Mouse (Mus musculus) liver, embryonic 16.5 days (tissue): ENCODE measurements around the gene Nnat. TPM values are rescaled to one million over a fixed set of nuclear protein-coding genes. Genes with fewer than 3 reads are reported as not detected.

Source experiments
- ATAC-seq: fragments of 200-750 bp; cut with Nextera tagmentation; 2 replicates; pipeline ENCODE4 v1.8.0; 2017; ENCODE audit warnings: low read depth, mild to moderate bottlenecking, moderate number of reproducible peaks, moderate library complexity
- H3K27ac ChIP-seq: fragments of 300-500 bp; sonication (generic); 2 replicates; pipeline ENCODE4 v1.5.1; 2014; ENCODE audit warnings: mild to moderate bottlenecking, low read length
- H3K27me3 ChIP-seq: fragments of 300-500 bp; sonication (generic); 2 replicates; pipeline ENCODE4 v1.6.1; 2014; ENCODE audit warnings: low read depth, low read length, mixed read lengths; ENCODE audit not compliant: control insufficient read depth, insufficient read depth
- H3K36me3 ChIP-seq: fragments of 300-500 bp; sonication (generic); 2 replicates; pipeline ENCODE4 v1.6.1; 2014; ENCODE audit warnings: mild to moderate bottlenecking; ENCODE audit not compliant: control insufficient read depth, insufficient read depth
- H3K4me1 ChIP-seq: fragments of 300-500 bp; sonication (generic); 2 replicates; pipeline ENCODE4 v1.6.1; 2014; ENCODE audit warnings: low read depth, low read length, mixed read lengths; ENCODE audit not compliant: control insufficient read depth
- H3K4me2 ChIP-seq: fragments of 300-500 bp; sonication (generic); 2 replicates; pipeline ENCODE4 v1.6.1; 2014; ENCODE audit warnings: low read depth, low read length, mixed read lengths
- H3K4me3 ChIP-seq: fragments of 300-500 bp; sonication (generic); 2 replicates; pipeline ENCODE4 v1.5.1; 2014; ENCODE audit warnings: low read depth, mild to moderate bottlenecking, low read length
- H3K9ac ChIP-seq: fragments of 300-500 bp; sonication (generic); 2 replicates; pipeline ENCODE4 v1.6.1; 2014; ENCODE audit warnings: low read depth, low read length
- H3K9me3 ChIP-seq: fragments of 300-500 bp; sonication (generic); replicated peaks from 2 replicates; pipeline ENCODE4 v1.6.1; 2016; ENCODE audit warnings: low read length; ENCODE audit not compliant: control insufficient read depth
- WGBS: fragments of 180-500 bp; shearing (Covaris S2); extraction: QIAGEN DNeasy Blood & Tissue Kit; methylation state at CpG from one replicate; pipeline ENCODE4 v1.1.7; 2014; ENCODE audit not compliant: insufficient replicate concordance; 5-methylcytosine and 5-hydroxymethylcytosine counted together
- polyA plus RNA-seq: library from polyadenylated mRNA; unstranded; fragments of >200 nt; fragmentation: Nextera tagmentation; extraction: Ambion mirVana; gene quantifications from 2 replicates; pipeline ENCODE4 v1.2.1, GENCODE M21; 2015

Nnat gene
- polyA plus RNA-seq, 1 experiment from 2014 or later = 14.3 TPM

DNA sequence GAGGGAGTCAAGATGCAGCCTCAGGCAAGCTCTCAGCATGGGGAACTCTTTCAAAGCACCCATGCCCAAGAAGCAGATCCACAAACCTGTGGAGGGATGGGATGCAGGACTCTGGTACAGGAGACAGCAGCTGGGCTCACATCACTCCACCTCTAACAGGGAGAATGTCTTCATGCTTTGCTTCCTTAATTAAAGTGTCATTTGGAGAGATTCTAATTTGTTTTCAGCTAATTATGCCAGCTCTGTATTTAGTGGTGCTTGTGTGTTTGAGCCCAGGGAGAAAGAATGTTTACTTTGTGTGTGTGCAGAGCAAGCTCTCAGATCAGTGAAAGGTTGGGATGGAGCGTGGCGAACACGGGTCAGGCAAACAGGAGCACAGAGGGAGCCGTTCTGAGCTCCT, 17.5 kb upstream of the Nnat start:
- H3K4me3 ChIP-seq = no peak overlapping the region
- ATAC-seq = peak; percentile 54; the same call in 1 of the 2 replicates
- no peak overlapping the region for H3K27ac ChIP-seq
- no peaks in the 10 kb centered on the region for H3K36me3 ChIP-seq
- H3K4me2 ChIP-seq = no peak overlapping the region
- H3K4me1 ChIP-seq = peaks cover 4% of the 10 kb centered on the region; the same call in 1 of the 2 replicates
- H3K27me3 ChIP-seq = no peaks in the 10 kb centered on the region
- WGBS = 76% methylated on average over 4 of the region's 4 CpGs
- no peak overlapping the region for H3K9ac ChIP-seq
- no peaks in the 10 kb centered on the region for H3K9me3 ChIP-seq

GRCm38 (mm10) chr2:157544333-157544888, 15.5 kb upstream of the Nnat start:
- H3K36me3 ChIP-seq = no peaks in the 10 kb centered on the region
- no peaks in the 10 kb centered on the region for H3K27me3 ChIP-seq
- no peak overlapping the region for H3K4me2 ChIP-seq
- H3K27ac ChIP-seq = no peak overlapping the region
- ATAC-seq = no peak
- 73% methylated on average over 9 of the region's 9 CpGs for WGBS
- no peak overlapping the region for H3K9ac ChIP-seq
- H3K4me3 ChIP-seq = no peak overlapping the region
- peaks cover 4% of the 10 kb centered on the region; the same call in 1 of the 2 replicates for H3K4me1 ChIP-seq
- no peaks in the 10 kb centered on the region for H3K9me3 ChIP-seq

DNA sequence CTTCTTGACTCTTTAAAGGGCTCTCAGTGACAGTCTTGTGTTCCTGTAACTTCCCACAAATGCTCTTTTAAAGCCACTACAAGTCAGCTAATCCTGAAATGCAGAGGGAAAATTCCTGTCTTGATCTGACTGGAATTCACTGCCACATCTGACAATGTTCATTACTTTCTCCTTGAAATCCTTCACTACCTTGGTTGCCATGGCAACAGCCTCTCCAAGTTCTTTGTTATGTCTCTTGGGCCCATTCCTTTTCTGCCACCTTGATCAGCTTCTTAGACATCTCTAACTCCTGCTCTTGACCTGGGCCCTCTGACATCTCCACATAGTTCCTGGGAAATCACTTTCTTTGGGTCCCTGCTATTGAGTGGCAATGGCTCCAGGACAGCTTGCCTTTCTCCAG, 13.2 kb upstream of the Nnat start:
- no peak overlapping the region for H3K4me2 ChIP-seq
- no peaks in the 10 kb centered on the region for H3K9me3 ChIP-seq
- H3K36me3 ChIP-seq = no peaks in the 10 kb centered on the region
- no peak overlapping the region for H3K27ac ChIP-seq
- H3K4me1 ChIP-seq = no peaks in the 10 kb centered on the region
- ATAC-seq = no peak
- H3K9ac ChIP-seq = no peak overlapping the region
- H3K4me3 ChIP-seq = no peak overlapping the region
- H3K27me3 ChIP-seq = no peaks in the 10 kb centered on the region

- Histone ChIP-seq H3K9ac (no peak overlapping the region), H3K9me3 (no peaks in the 10 kb centered on the region), H3K27ac (no peak overlapping the region), H3K36me3 (no peaks in the 10 kb centered on the region), H3K4me3 (no peak overlapping the region), H3K4me1 (no peaks in the 10 kb centered on the region), H3K4me2 (no peak overlapping the region), H3K27me3 (no peaks in the 10 kb centered on the region)
- 67% methylated on average over 4 of the region's 4 CpGs for WGBS
- ATAC-seq = no peak
Observed at GRCm38 (mm10) chr2:157550292-157550691, 9.6 kb upstream of the Nnat start.

- 70% methylated on average over 10 of the region's 10 CpGs for WGBS
- ATAC-seq = no peak
- H3K4me2 ChIP-seq = no peak overlapping the region
- no peaks in the 10 kb centered on the region for H3K27me3 ChIP-seq
- no peak overlapping the region for H3K9ac ChIP-seq
- H3K9me3 ChIP-seq = no peaks in the 10 kb centered on the region
- no peaks in the 10 kb centered on the region for H3K4me1 ChIP-seq
- H3K27ac ChIP-seq = no peak overlapping the region
- no peaks in the 10 kb centered on the region for H3K36me3 ChIP-seq
- H3K4me3 ChIP-seq = no peak overlapping the region
Observed at GRCm38 (mm10) chr2:157552158-157552886, 7.6 kb upstream of the Nnat start.

- peaks cover 18% of the 10 kb centered on the region for H3K27me3 ChIP-seq
- H3K4me2 ChIP-seq = no peak overlapping the region
- no peak overlapping the region for H3K9ac ChIP-seq
- no peaks in the 10 kb centered on the region for H3K36me3 ChIP-seq
- no peak overlapping the region for H3K4me3 ChIP-seq
- ATAC-seq = no peak
- 61% methylated on average over 5 of the region's 5 CpGs for WGBS
- no peaks in the 10 kb centered on the region for H3K4me1 ChIP-seq
- H3K9me3 ChIP-seq = peaks cover 3% of the 10 kb centered on the region; the same call in 1 of the 2 replicates
- H3K27ac ChIP-seq = no peak overlapping the region
Observed at GRCm38 (mm10) chr2:157556074-157556698, 3.7 kb upstream of the Nnat start.

- H3K4me2 ChIP-seq = no peak overlapping the region
- peaks cover 3% of the 10 kb centered on the region; the same call in 1 of the 2 replicates for H3K9me3 ChIP-seq
- no peak overlapping the region for H3K9ac ChIP-seq
- H3K4me1 ChIP-seq = no peaks in the 10 kb centered on the region
- no peak overlapping the region for H3K27ac ChIP-seq
- WGBS = 63% methylated on average over 9 of the region's 9 CpGs
- no peak overlapping the region for H3K4me3 ChIP-seq
- H3K36me3 ChIP-seq = no peaks in the 10 kb centered on the region
- no peak for ATAC-seq
- H3K27me3 ChIP-seq = peaks cover 23% of the 10 kb centered on the region
Observed at GRCm38 (mm10) chr2:157558051-157558450, 1.8 kb upstream of the Nnat start.

DNA sequence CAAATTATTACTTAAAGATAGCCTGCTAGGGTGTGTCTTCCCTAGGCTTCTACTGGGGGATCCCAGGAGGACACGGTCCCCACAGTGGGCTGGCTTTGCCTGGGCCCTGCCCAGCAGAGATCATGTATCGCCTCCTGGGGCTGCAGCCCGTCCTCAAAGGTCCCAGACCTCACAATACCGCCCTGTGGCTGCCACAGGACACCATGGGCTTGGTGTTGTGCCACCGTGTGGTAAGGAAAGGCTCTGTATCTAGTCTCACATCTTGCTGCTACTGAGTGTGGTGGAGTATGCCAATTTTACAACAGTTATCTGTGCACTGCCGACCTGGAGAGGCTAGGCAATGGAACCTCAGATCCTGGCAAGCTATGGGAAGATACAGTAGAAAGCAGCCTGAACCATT, 1.4 kb upstream of the Nnat start:
- no peak overlapping the region for H3K4me3 ChIP-seq
- 45% methylated on average over 6 of the region's 6 CpGs for WGBS
- no peak overlapping the region for H3K27ac ChIP-seq
- peaks cover 23% of the 10 kb centered on the region for H3K27me3 ChIP-seq
- H3K36me3 ChIP-seq = no peaks in the 10 kb centered on the region
- no peak for ATAC-seq
- H3K4me2 ChIP-seq = no peak overlapping the region
- H3K4me1 ChIP-seq = no peaks in the 10 kb centered on the region
- no peak overlapping the region for H3K9ac ChIP-seq
- peaks cover 3% of the 10 kb centered on the region; the same call in 1 of the 2 replicates for H3K9me3 ChIP-seq

GRCm38 (mm10) chr2:157559440-157559839, 438 bp upstream of the Nnat start:
- H3K36me3 ChIP-seq = no peaks in the 10 kb centered on the region
- H3K9me3 ChIP-seq = peaks cover 3% of the 10 kb centered on the region; the same call in 1 of the 2 replicates
- no peak overlapping the region for H3K4me2 ChIP-seq
- H3K4me3 ChIP-seq = no peak overlapping the region
- no peak overlapping the region for H3K9ac ChIP-seq
- ATAC-seq = no peak
- no peak overlapping the region for H3K27ac ChIP-seq
- peaks cover 23% of the 10 kb centered on the region for H3K27me3 ChIP-seq
- no peaks in the 10 kb centered on the region for H3K4me1 ChIP-seq
- WGBS = 47% methylated on average over 19 of the region's 19 CpGs
